Mouse (Mus musculus) hematopoietic stem cell, adult 5-6 weeks (primary cell): ENCODE measurements around the gene Sptbn2. TPM values are rescaled to one million over a fixed set of nuclear protein-coding genes. Genes with fewer than 3 reads are reported as not detected.
"Not testable (repeated sequence)": the region's sequence is repeated elsewhere in the genome, so short reads cannot be mapped to it uniquely, and the experiment has no call there.

Source experiments
- ATAC-seq, 2 experiments: fragments of 125-278 bp in 1 of 2; replicated peaks in 1 of 2; 2 replicates each; pipeline ENCODE4 v1.8.0; 2016 to 2017; ENCODE audit warnings: inconsistent platforms in 2 of 2, mild to moderate bottlenecking in 2 of 2, moderate number of reproducible peaks in 2 of 2, low read depth in 1 of 2, moderate TSS enrichment in 1 of 2; ENCODE audit not compliant: low FRiP score in 2 of 2, poor library complexity in 2 of 2, severe bottlenecking in 2 of 2, insufficient read depth in 1 of 2, low TSS enrichment in 1 of 2
- total RNA-seq: library from RNA; stranded (forward); fragments of 172-1452, 232-1000 nt; gene quantifications from 2 replicates; pipeline ENCODE4 v1.2.3, GENCODE M21; 2017

Gene Sptbn2
- total RNA-seq, 1 experiment from 2014 or later: 0.20 TPM

- no peak for ATAC-seq
Observed at GRCm38 (mm10) chr19:4749975-4750374, 39.0 kb downstream of the Sptbn2 start.

DNA sequence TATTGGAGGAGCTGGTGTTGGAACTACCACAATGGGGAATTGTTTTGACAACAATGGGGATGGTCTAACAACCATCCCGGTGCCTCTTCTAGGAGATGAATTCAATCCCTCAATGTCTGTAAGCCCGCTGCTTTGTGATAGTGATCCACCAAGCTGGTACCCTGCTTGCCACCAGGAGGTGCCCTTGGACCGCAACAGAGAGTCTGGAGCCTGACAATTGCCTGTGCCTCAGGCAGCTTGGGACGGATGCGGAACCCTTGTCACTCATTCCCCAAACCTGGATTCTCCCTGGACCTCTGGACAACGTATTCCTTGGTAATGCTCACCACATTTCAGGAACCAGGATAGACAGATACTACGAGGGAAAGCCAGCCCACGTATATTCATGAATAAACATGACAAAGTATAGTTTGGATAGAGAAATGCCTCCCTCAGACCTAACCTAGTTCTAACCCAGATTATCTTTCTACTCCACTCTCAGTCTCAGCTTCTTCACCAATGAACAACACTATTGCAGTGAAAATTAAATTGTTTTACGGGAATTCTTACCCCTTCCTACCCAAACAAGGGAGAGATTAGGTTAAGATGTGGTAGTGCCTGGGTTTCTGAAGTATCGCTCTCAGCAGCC is 44.7 kb downstream of the Sptbn2 start:
- peak; percentile 82 to 88 for ATAC-seq

GRCm38 (mm10) chr19:4756193-4756911 is 45.4 kb downstream of the Sptbn2 start, which contains the start of gene Rbm4b:
TSS of gene Rbm4b (plus strand) at chr19:4756497.
- ATAC-seq: peak; percentile 84 to 91

GRCm38 (mm10) chr19:4756921-4757320 is 46.0 kb downstream of the Sptbn2 start:
- no peak for ATAC-seq

DNA sequence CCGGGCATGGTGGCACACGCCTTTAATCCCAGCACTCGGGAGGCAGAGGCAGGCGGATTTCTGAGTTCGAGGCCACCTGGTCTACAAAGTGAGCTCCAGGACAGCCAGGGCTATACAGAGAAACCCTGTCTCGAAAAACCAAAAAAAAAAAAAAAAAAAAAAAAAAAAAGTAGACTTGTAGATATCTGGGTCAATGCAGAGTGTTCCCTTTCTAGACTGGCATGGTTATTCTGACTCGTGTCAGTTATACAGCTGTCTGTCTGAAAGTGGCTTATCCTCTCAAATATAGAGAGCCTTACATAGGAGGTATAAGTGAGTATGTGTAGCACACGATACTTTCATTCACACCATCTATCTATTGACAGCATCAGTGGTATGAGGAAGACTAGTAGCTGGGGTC is 49.6 kb downstream of the Sptbn2 start:
- ATAC-seq: not testable (repeated sequence)

DNA sequence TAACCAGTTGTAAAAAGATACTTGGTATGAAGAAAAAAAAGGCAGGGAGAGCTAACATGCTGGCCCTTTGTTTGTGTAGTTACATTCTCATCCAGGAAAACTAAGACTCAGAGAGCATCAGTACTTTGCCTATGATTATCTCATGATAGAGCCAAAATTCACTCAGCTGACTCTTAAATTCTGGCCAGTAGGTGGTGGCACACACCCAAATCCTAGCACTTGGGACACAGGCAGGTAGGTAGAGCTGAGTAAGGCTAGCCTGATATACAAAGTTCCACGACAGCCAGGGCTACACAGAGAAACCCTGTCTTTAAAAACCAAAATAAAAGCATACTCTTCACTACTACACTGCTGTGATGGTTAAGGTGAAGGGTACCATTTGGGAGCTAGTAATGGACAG is 51.9 kb downstream of the Sptbn2 start:
- no peak for ATAC-seq

GRCm38 (mm10) chr19:4767507-4768148 is 56.7 kb downstream of the Sptbn2 start:
- no peak for ATAC-seq

- ATAC-seq: no peak
Observed at GRCm38 (mm10) chr19:4772785-4773184, 61.8 kb downstream of the Sptbn2 start.

GRCm38 (mm10) chr19:4782891-4783290 is 71.9 kb downstream of the Sptbn2 start:
- no peak for ATAC-seq

- ATAC-seq: no peak
Observed at GRCm38 (mm10) chr19:4785206-4785605, 74.2 kb downstream of the Sptbn2 start.

- no peak for ATAC-seq
Observed at GRCm38 (mm10) chr19:4786313-4786712, 75.3 kb downstream of the Sptbn2 start.

DNA sequence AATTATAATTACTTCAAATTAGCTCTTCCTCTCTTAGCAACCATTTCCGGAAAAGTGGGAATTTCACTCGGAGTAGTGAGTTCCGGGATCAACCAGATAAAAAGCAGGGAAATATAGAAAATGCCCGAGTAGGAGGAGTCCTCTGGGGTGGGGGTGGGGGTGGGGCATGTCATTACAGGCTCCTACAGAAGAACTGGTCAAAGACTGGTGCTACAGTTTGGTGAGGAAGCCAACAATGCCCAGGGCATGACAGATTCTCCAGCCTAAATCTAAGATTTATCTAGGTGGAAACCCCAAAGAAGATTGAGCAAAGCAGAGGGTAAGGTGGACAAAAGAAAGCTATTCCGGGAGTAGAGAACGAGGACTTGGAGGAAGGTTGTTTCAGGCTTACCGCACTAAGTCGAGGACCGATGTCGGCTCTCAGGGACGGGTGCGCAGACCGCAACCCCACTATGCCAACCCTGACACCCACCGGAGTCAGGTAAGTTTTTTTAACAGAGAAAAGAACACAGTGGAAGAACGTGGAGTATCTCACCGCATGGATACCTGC is 82.4 kb downstream of the Sptbn2 start:
- ATAC-seq: no peak; a peak in 1 of 4 replicates

DNA sequence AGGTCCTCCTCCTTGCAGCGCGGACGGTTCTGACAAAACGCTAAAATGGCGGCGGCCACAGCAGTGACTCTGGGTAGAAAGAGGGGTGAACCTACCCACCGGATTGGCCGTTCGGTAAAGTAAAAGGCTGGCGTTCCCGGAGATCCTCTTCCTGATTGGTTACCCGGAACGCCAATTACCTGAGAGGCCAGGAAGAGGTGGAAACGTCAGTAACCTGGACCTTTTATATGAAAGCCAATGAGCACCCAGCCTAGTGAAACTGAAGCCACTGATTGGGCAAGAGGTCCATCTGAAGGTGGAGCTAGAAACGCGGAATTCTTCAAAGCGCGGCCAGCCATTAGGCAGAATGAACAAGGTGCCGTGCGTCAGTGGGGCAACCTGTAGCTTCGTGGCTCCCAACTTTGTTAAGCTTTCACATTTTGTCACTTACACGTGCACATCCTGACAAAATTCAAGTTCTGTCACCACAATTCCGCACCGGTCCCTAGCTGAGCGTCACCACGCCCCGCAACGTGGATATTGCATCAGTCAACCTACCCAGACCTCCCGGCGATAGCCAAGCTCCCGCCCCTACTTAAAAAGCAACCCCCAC is 83.0 kb downstream of the Sptbn2 start, which contains the start of gene Rbm4:
Gene Rbm4, minus strand, starts transcription at position 71 of the 592 bp plus-strand sequence.
- peak; percentile 98 to 100 for ATAC-seq

DNA sequence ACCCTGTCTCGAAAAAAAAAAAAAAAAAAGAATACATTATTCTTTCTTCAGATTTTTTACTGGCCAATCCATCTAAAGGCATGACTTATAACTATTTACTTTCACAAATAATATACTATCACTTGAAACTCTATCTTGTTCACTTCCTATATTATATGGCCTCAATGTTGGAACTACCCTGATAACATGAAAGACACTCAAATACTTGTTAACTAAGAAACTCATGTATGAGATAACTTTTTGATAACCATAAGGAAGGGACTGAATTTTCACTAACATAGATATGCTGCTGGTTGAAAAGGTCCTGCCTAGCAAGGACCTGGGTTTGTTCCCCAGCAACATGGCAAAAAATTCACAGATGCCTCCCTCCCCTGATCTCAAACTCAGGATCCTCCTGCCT is 85.0 kb downstream of the Sptbn2 start:
- ATAC-seq: no peak

DNA sequence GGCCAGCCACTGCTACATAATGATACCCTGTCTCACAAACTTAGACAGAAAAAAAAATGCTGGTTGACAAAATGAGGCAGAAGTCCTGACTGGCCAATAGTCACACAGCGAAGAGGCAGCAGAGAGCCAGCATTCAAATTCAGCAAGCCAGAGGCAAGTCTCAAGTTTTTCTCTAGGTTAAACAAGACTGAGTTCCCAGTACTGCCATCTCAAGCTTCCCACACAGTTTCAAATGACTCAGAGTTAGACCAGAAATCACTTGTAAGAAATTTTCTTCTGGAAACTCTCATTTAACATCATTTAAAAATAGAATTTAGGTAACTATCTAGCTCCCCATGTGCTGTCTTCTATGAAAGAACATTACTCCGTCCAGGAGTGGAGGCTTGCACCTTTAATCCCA is 86.9 kb downstream of the Sptbn2 start:
- ATAC-seq: no peak

GRCm38 (mm10) chr19:4799083-4799482 is 88.1 kb downstream of the Sptbn2 start:
- ATAC-seq: no peak
